Mouse (Mus musculus) kidney, postnatal 25 days (tissue): ENCODE data around the gene Agtpbp1.
A peak's percentile ranks its signal among the peaks of the same experiment; 100 is the strongest.
"Not testable (repeated sequence)": the region's sequence is repeated elsewhere in the genome, so short reads cannot be mapped to it uniquely, and the experiment has no call there.

Experiments used
- DNase-seq, 2 experiments: peaks; one replicate each; pipeline ENCODE4 v3.0.0; 2021; ENCODE audit warnings: mixed read lengths in 2 of 2

Gene Agtpbp1

DNA sequence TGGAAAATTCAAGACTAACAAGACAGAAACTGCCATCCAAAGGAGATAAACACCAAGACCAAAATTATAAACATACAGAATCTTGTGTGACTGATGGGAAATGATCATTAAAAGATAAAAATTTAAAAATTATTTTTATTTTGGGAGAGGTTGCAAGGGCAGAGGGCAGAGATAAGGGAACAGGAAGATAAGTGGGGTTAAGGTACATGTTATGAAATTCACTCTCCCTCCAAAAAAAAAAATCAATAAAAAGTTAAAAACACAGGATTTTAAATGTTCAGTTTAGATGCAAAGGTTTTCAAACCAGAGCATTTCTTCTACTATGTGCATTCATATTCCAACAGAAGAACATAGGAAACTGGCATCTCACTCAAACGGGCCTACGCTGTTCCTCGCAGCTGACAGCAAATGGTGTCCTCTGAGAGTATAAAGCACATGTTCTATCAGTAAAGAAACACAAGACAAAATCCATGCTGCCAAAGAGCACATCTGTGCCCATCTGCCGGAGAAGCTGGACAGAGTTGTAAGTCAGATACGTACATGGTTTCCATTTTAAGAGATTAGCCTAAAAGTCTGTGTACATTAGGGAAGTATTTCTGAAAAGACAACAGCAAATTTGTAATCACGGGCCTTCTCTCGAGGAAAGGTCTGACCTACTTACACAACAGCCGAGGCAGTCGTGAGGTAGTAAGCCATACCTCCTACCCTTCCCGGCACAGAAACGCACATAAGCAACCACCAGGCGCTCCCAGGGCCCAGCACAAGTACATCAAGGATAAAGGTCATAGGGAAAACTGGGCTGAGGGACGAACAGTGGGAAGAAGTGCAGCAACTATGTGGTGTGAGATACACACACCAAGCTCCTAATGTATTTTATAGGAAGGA lies 104.2 kb downstream of the Agtpbp1 start:
- no peak for DNase-seq

DNA sequence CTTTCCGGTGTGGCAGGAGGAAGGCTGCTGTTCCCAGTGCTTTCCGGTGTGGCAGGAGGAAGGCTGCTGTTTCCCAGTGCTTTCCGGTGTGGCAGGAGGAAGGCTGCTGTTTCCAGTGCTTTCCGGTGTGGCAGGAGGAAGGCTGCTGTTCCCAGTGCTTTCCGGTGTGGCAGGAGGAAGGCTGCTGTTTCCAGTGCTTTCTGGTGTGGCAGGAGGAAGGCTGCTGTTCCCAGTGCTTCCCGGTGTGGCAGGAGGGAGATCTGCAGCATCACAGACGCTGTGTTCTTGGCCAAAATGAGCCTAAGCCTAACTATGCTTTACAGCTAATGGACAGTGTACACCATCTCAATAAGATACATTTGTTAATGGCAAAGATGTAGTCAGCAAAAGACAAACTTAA lies 107.1 kb downstream of the Agtpbp1 start:
- not testable (repeated sequence) for DNase-seq

DNA sequence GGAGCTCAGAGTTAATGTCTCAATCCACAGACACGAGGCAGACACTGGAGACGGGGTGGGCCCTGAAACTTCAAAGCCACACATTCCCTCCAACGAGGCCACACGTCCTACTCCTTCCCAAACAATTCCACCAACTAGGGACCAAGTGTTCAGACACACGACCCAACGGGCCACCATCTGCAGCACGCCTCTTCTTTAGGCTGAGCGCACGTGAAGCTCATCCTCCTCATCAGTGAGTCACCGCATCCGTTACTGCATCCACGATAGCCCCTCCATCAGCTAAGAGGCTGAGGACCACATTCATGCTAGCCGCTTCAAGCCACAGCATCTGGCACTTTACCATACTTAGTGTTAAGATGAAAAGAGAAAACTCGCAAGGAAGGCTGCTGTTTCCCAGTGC lies 107.6 kb downstream of the Agtpbp1 start:
- no peak for DNase-seq

DNA sequence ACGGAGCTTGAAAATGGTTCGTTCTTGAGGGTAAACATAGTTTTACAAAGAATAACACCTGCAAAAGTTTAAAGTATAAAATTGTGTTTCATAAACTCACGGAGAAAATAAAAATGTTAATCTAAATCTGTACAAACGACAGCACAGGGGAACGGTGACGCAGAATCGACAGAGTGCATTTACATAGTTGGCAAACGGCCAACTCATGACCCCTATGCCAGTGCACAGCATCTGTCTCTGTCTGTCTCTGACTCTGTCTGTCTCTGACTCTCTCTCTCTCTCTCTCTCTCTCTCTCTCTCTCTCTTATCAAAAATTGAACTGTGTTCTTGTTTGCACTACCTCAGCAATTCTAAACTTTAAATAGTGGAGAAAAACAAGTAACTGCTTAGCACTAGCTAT lies 110.1 kb downstream of the Agtpbp1 start:
- no peak for DNase-seq

GRCm38 (mm10) chr13:59473341-59473740 lies 111.7 kb downstream of the Agtpbp1 start:
- peak in 1 of 2 experiments; percentile 33 for DNase-seq

GRCm38 (mm10) chr13:59472222-59472621 lies 112.8 kb downstream of the Agtpbp1 start:
- DNase-seq, result peak in 1 of 2 experiments; percentile 28

GRCm38 (mm10) chr13:59469701-59470100 lies 115.3 kb downstream of the Agtpbp1 start:
- no peak for DNase-seq

DNA sequence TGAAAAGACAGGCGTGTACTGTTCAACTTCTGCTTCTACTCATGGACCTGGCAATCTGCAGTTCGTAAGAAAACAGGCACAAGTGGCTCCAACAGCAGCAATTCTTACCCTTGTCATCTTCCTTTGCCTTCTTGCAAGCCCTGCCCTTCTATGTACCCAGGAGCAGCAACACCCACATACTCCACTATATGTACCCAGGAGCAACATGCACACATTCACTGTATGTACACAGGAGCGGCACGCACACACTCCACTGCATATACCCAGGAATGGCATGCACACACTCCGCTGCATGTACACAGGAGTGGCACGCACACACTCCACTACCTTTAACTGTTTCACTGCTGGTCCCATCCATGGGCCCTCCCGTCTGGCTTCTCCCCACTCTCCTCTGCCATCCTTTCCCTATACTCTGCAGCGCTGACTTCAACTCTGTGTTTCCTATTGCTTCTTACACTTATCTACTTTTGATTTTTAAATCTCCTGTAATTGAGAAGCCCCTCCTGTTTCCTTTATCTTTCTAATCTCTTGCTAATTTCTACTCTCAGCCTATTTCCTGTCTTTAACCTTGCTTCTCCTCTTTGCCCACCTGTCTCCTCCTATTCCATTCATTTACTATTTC lies 116.7 kb downstream of the Agtpbp1 start:
- no peak for DNase-seq

- DNase-seq, result peak; percentile 70 to 75
Observed at GRCm38 (mm10) chr13:59467591-59467990, 117.4 kb downstream of the Agtpbp1 start.

DNA sequence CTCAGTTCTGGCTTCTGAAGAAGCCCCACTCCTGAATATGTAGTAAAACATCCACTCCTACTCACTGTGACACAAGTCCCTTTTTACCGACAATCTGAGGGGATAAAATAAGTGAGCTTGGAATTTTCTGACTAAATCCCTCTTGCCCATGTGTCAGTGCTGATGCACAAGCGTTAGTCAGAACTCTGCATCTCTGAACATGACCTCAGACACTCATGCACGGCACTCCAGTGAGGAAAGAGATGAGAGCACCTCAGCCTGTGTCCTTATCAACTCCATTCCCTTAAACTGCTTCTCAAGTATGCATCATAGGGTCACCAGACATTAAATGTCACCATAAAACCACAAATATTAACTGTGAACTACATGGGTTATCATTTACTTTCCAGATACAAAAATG lies 124.1 kb downstream of the Agtpbp1 start:
- DNase-seq, result no peak

GRCm38 (mm10) chr13:59456203-59456602 lies 128.8 kb downstream of the Agtpbp1 start:
- no peak for DNase-seq

GRCm38 (mm10) chr13:59454001-59454785 lies 130.8 kb downstream of the Agtpbp1 start:
- peak; percentile 69 to 91 for DNase-seq

GRCm38 (mm10) chr13:59453582-59453981 lies 131.4 kb downstream of the Agtpbp1 start:
- peak in 1 of 2 experiments; percentile 16 for DNase-seq

DNA sequence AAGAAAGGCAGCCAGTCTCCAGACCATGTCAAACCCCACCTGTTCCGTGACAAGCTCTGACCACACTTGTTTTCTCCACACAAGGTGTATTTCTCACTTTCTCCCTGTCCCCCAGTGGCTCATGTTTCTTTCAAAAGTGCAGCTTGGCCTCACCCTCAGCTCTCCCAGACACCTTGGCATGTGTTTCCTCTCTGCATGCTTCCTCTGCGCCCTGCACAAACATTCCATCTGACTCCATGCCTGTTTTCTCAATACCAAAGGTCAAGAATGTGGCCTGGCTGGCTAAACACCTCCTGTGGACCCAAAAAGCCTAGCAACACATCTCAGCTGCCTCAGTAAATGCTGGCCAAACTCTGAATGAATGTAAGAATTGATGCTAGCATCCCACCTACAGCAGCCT lies 132.0 kb downstream of the Agtpbp1 start:
- DNase-seq, result peak; percentile 66 to 73

DNA sequence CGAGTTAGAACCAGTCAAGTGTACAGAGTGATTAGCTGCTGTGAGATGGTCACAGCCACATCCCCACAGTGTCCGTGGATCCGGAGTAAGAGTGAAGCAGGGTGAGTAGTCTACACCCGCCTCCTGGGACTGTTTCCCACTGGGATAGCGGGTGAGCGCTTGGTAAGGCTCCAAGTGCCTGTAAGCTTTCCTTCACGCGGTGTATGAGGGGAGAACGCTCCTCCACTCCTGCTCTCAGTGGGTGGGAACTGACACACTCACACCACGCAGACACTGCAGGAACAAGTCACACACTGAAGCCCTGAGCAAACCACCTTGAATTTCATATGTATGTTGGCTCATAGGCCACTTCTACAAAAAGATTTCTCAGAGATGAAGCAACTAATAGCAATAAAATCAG lies 134.2 kb downstream of the Agtpbp1 start:
- no peak for DNase-seq

GRCm38 (mm10) chr13:59447130-59447529 lies 137.9 kb downstream of the Agtpbp1 start:
- DNase-seq, result no peak

DNA sequence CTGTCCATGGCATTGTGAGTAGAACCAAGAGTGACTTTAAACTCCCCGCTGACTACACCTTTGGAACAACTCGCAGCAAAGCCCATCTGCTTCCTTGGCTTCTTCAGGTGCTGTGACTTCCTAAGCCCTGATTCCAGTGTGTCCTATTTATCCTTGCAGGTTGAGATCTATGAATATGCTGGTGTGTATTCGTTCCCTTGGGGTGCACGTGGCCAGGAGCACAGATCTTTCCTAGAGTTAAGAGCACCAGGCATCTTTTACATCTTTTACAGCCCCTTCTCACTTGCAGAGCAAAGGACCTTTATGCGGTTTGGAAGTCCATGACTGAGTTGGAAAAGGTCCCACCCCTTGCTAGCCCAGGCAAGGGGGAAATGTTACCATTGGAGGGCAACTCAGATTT lies 139.8 kb downstream of the Agtpbp1 start:
- DNase-seq, result no peak

DNA sequence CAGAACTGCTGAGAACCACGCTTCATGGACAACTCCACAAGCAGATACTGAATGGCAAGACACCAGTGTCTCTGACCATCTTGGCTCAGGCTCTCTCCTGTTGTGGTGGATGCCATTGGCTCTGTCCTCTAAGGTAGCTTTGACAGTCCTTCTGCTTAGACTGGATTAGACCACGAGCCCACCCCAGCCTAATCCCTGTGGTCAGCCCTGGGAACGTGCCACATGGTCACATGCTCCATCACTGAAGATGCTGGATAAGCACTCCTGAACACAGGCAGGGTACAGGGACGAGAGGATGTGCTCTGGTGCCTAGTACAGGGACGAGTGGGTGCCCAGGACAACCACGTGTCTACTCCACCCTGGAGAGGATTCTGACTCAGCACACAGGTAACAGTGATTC lies 140.7 kb downstream of the Agtpbp1 start:
- DNase-seq, result peak in 1 of 2 experiments; percentile 11

DNA sequence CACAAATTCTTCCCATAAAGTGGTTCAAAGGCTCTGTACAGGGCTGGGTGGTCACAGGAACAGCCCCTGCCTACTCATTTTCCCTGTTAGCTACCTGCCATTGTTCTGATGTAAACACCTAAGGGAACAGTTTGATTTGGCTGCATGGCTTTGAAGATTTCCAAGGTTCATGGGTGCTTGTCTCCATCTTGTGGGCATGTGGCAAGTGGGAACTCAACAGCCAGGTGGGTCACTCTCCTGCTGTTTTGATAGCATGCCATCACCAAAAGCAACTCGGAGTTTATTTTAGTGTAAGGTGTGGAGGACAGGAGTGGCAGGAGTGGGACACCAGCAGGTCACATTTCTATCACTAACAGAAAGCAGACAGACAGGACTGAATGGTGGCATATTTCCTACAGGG lies 145.3 kb downstream of the Agtpbp1 start:
- DNase-seq, result no peak

- no peak for DNase-seq
Observed at GRCm38 (mm10) chr13:59434554-59434953, 150.5 kb downstream of the Agtpbp1 start.

GRCm38 (mm10) chr13:59431124-59431864 lies 153.7 kb downstream of the Agtpbp1 start:
- peak in 1 of 2 experiments; percentile 23 for DNase-seq

- no peak for DNase-seq
Observed at GRCm38 (mm10) chr13:59429369-59429768, 155.7 kb downstream of the Agtpbp1 start.

GRCm38 (mm10) chr13:59423871-59424270 lies 161.2 kb downstream of the Agtpbp1 start:
- DNase-seq, result no peak
